Mouse (Mus musculus) cerebellum, adult 11-12 months (tissue): Measurements from ENCODE around the gene Fam129c.

Experiments
- DNase-seq: peaks from one replicate; pipeline ENCODE4 v3.0.0; 2022

Gene Fam129c

GRCm38 (mm10) chr8:71575020-71575419 is 22.4 kb upstream of the Fam129c start:
- DNase-seq, result no peak

GRCm38 (mm10) chr8:71577856-71578387 is 19.5 kb upstream of the Fam129c start:
- no peak for DNase-seq

GRCm38 (mm10) chr8:71579009-71579408 is 18.4 kb upstream of the Fam129c start:
- DNase-seq, result no peak

GRCm38 (mm10) chr8:71579476-71579875 is 18.0 kb upstream of the Fam129c start:
- DNase-seq, result no peak

GRCm38 (mm10) chr8:71580201-71580600 is 17.2 kb upstream of the Fam129c start:
- no peak for DNase-seq

GRCm38 (mm10) chr8:71586891-71587290 is 10.6 kb upstream of the Fam129c start:
- DNase-seq, result no peak

GRCm38 (mm10) chr8:71588762-71589161 is 8.7 kb upstream of the Fam129c start:
- DNase-seq, result no peak

- DNase-seq, result no peak
These were observed 6.4 kb upstream of the Fam129c start for GRCm38 (mm10) chr8:71591017-71591416.

- peak; percentile 97 for DNase-seq
These were observed 5.7 kb upstream of the Fam129c start, which contains the start of gene Pgls for GRCm38 (mm10) chr8:71591471-71592373. TSS of gene Pgls (plus strand) at chr8:71592176.

- DNase-seq, result peak; percentile 92
These were observed 4.9 kb upstream of the Fam129c start for GRCm38 (mm10) chr8:71592374-71593170.

GRCm38 (mm10) chr8:71593556-71594323 is 3.7 kb upstream of the Fam129c start:
- no peak for DNase-seq

GRCm38 (mm10) chr8:71594324-71594722 is 3.1 kb upstream of the Fam129c start:
- no peak for DNase-seq

- DNase-seq, result peak; percentile 88
These were observed 1.6 kb upstream of the Fam129c start for GRCm38 (mm10) chr8:71595862-71596261.

GRCm38 (mm10) chr8:71596384-71596783 is 1.1 kb upstream of the Fam129c start:
- no peak for DNase-seq

- DNase-seq, result no peak
These were observed 650 bp upstream of the Fam129c start for GRCm38 (mm10) chr8:71596798-71597197.

GRCm38 (mm10) chr8:71598375-71598774 is 927 bp downstream of the Fam129c start:
- no peak for DNase-seq

GRCm38 (mm10) chr8:71598841-71599240 is 1.4 kb downstream of the Fam129c start:
- no peak for DNase-seq

- DNase-seq, result no peak
These were observed 4.7 kb downstream of the Fam129c start for GRCm38 (mm10) chr8:71601939-71602665.

GRCm38 (mm10) chr8:71602666-71603334 is 5.4 kb downstream of the Fam129c start:
- peak; percentile 41 for DNase-seq

- DNase-seq, result no peak
These were observed 6.6 kb downstream of the Fam129c start for GRCm38 (mm10) chr8:71604021-71604420.
